Mouse (Mus musculus) kidney, adult 8-10 months (tissue): ENCODE measurements around the gene Nlrx1.
"Not testable (repeated sequence)": the region's sequence is repeated elsewhere in the genome, so short reads cannot be mapped to it uniquely, and the experiment has no call there.

ENCODE experiments used
- DNase-seq, 2 experiments: peaks; one replicate each; pipeline ENCODE4 v3.0.0; 2022

The Nlrx1 gene

GRCm38 (mm10) chr9:44268432-44268831 lies at the start of gene Nlrx1:
Gene Nlrx1 (minus strand): TSS chr9:44268599.
- DNase-seq: no peak

DNA sequence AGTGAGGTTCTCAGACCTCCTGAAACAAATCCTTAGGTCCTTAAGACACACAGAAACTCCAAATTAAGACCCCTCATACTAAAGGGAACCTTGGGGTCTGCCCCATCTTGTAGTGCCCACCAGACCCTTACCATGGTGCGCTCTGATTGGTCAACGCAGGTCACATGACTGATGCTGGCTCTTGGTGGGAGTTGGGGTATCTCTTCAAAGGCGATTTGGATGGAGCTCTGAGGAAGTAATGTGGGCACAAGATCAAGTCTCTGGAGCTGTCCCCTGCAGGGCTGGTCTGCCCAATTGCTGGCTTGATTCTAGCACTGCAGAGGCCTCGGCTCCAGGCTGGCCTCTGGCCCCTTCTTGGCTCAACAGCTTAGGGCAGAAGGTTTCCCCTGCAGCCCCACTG lies 49.1 kb upstream of the Nlrx1 start:
- no peak for DNase-seq

DNA sequence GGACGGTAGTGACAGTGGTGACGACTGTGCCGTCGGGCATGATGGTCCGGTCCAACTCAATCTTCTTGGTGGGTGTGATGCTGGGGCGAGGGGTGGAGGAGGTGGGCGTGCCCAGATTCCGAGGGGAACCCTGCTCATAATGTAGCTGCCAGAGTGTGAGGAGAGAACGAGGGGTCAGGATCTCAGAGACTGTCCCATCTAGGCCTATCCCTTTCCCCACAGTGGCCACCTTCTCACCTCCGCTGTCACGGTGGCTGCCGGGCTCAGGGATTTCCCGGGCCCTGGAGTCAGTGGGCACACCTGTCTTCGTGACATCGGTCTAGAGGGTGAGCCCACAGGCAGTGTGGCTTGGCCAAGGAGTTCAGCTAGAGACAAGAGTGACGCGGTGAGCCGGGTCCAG lies 46.5 kb upstream of the Nlrx1 start:
- DNase-seq: no peak

DNA sequence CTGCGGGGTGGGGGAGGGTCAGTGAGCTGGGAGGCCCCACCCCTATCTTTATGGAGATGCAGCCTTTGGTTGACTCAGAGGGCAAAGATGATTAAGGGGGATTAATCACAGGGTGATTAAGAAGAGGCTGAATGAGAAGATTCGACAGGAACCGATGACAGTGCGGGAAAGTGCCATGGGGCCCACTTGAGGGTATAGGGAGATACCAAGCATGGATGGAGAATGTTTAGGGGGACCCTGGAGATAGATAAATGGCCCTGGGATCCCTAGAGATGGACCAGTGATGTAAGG lies 45.8 kb upstream of the Nlrx1 start:
- DNase-seq: no peak

DNA sequence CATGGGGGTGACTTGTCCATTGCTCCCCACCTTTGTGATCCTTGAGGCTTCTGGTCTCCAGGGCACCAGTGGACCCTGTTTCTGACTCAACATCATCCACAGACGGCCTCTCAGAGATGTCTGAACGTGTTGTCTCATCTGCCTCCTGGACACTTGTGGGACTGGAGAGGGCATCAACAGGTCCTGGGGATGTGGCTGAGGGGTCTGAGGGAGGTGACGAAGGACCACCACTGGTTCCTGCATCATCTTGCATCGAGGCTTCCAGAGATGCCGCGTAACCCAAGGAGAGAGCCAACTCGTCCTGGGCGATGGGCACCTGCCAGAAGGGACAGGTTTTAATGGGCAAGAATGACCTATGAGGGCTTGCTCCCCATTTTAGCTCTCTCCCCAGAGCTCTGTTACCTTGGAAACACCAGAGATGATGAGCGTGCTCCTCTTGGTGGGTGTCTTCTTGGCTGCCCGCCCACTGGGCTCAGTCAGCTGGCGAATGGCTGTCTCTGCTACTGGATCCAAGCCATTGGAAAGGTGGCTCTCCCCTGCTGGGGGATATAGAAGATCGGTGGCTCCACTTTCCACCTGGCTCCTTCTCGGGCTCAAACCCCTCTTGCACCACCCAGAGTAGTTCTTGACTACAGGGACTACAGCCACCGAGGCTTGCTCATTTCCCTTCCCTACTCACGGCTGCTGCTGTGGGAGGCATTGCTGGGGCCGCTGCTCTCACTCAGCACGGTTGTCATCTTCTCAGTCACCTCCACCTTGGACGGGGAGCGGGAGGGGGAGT lies 45.3 kb upstream of the Nlrx1 start:
- no peak for DNase-seq

- DNase-seq: peak in 1 of 2 experiments; percentile 43
These were observed 43.0 kb upstream of the Nlrx1 start for GRCm38 (mm10) chr9:44311136-44312134.

DNA sequence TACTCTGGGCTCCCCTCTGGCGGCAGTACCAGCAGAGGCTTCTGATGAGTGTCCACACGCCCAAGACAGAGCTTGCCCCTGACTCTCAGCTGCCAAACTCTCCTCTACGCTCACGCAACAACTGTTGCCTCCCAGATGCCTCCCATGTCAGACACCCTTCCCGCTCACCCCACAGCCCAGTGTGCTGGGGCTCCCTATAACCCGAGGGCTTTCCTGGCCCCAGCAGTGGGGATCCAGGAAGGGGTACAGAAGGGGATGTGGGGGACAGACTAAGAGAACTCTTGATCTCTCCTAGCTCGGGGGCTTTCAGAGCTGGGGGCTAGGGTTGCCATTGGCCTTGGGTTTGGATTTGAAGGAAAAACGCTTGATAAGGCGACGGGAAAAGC lies 42.3 kb upstream of the Nlrx1 start:
- DNase-seq: no peak

GRCm38 (mm10) chr9:44309756-44310155 lies 41.4 kb upstream of the Nlrx1 start:
- DNase-seq: no peak

DNA sequence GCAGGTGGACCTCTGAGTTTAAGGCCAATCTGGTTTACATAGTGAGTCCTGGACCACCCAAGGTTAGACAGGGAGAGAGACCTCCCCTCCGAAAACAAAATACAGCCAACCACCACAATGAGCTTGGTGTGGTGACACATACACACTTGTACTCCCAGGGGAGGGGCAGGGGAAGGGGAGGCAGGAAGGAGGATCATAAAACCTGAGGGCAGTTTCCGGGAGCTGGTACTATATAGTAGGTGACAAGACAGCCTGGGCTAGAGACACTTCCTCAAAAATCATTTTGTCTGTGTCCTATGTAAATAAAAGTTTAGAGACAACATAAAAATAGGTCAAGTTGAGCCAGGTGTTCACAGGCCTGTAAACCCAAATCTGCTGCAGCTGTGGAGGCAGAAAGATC lies 38.8 kb upstream of the Nlrx1 start:
- DNase-seq: no peak

- DNase-seq: no peak
These were observed 38.1 kb upstream of the Nlrx1 start for GRCm38 (mm10) chr9:44306532-44306931.

DNA sequence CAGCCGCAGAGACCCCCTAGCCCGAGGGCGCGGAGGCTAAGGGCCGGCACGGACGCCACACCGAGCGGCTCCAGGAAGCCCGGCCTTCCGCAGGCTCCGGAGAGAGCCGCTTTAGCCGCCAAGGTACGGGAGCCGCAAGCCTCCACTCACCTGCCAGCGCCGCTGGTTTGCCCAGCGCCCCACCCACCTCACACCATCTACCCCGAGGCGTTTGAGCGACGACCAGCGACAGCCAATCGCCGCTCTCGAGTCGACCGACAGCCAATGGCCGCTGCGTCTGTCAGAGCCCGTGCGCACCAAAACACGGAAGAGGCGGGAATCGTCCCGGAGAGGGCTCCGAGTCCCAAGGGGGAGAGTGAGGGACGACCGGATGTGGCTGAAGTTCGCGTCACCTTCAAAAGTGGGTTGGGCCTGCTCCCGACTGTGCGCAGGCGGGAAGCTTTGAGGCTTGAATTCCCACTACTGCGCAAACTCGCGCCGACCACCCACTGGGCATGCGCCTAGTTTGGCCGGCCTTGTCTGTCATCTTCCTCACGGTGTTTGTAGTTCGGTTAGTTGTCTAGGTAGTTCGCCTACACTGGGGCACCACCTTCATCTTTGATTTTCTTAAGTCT lies 37.2 kb upstream of the Nlrx1 start, which contains the start of gene Hinfp:
Gene Hinfp (minus strand): TSS at position 206 of the 614 bp plus-strand sequence.
- peak; percentile 98 to 99 for DNase-seq

- not testable (repeated sequence) for DNase-seq
These were observed 31.6 kb upstream of the Nlrx1 start for GRCm38 (mm10) chr9:44300001-44300400.

GRCm38 (mm10) chr9:44292490-44292889 lies 24.1 kb upstream of the Nlrx1 start:
- DNase-seq: peak in 1 of 2 experiments; percentile 74

DNA sequence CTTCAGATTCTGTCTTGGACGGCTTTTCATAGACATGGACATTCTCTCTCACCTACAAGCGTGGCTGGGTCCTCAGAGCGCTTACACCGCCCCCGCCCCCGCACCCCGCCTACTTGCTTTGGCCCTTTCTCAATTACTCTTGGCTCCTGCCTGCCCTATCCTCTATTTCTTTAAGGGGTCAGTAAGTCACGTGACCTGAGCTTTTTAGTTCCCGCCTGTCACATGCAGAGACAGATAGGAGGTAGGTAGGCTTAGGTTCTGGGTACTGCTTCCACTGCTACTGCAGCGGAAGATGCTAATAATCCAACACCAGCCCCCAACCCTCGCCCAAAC lies 20.5 kb upstream of the Nlrx1 start:
- no peak for DNase-seq

- no peak for DNase-seq
These were observed 19.9 kb upstream of the Nlrx1 start, which contains the start of gene Abcg4 for GRCm38 (mm10) chr9:44288076-44288958. Gene Abcg4 (minus strand): TSS chr9:44288615.

DNA sequence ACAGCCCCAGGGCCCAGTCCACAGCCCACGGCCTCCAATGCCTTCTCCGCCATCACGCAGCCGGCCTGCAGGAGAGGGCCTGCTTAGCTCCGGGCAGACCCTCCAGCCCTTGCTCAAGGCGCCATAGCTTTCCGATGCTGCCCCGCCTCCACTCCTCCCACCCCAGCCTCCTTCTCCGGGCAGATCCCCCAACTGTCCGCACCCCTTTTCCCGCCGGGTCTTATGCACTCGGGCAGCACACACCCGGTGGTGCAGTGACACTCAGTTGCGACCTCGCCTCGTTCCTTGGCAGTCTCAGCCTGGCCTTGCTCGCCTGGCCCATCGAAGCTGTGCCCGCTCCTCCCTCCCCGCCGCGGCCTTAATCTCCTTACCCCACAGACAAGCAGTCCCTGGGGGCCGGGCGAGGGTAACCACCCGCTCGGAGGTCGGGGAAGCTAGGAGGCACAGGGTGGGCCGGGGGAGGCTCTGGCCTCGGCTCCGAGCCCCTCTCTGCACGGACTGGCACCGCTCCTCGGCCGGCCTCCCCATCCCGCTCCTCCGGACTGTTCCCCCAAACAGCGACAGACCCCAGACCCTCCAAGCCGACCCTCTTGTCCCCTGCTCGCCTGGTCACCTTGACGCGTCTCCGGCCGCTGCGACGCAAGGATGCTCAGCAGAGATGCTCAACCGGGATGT lies 19.1 kb upstream of the Nlrx1 start:
- DNase-seq: no peak

DNA sequence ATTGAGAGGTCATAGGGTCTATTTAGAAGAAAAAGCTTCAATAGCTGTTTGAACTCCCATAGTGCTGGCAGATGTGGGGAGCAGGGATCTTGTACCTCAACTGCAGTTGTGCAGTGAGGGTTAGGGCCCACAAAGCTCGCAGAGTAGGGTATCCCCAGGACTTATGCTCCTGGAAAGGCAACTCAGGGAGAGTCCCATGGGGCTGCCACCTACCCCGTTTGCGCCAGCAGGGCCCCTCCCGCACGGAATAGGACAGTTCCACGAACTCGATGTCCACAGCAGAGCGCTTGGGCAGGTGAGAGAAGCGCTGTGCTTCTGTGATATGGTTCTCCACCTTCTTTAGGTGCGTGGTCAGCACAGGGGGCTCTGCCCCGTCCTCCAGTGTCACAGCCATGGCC lies 18.6 kb upstream of the Nlrx1 start:
- no peak for DNase-seq

- no peak for DNase-seq
These were observed 18.0 kb upstream of the Nlrx1 start for GRCm38 (mm10) chr9:44286256-44286850.

DNA sequence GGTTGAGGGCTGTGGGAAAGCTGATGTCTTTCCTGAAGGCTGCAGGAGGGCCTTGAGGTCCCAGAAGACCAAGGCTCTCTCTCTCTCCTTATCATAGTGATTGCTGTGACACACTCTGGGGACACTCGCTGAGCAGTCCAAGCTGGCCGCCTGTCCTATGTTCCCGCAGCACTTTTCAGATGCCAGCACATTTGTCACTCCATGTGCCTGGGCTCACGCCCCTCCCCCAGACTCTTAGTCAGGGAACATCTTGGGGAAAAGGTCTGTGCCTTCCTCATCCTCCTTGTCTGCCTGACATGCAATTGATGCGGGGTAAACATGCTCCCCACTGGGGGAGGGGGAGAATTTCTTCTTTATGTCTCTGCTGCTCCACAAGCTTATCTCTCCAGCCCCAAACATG lies 14.8 kb upstream of the Nlrx1 start:
- DNase-seq: no peak

DNA sequence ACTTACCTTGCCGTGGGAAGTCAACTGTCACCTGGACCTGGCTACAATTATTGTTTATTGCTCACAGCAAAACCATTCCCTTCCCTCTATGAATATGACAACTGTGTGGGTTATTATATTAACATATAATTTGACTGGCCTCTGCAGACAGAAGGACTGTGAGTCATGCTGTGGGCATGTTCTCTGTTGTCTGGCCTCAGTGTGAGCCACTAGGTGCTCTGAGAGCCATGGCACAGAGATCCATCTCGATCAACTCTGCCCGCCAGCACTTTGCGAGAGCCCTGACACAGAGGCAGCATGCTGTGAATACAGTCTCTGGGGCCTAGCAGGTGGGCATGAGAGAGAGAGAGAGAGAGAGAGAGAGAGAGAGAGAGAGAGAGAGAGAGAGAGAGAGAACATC lies 1.6 kb upstream of the Nlrx1 start:
- no peak for DNase-seq

DNA sequence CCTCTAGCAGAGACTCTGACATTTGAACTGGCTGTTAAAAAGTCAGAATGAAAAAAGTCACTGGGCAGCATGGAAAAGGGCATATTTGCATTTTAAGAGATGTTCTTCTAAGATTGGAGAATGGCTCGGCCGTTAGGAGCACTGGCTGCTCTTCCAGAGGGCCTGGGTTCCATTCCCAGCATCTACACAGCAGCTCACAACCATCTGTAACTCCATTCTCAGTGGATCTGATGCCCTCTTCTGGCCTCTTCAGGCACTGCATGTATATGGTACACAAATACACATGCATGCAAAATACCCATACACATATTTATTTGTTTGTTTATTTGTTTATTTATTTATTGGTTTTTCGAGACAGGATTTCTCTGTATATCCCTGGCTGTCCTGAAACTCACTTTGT lies 678 bp upstream of the Nlrx1 start:
- DNase-seq: peak; percentile 27 to 62

DNA sequence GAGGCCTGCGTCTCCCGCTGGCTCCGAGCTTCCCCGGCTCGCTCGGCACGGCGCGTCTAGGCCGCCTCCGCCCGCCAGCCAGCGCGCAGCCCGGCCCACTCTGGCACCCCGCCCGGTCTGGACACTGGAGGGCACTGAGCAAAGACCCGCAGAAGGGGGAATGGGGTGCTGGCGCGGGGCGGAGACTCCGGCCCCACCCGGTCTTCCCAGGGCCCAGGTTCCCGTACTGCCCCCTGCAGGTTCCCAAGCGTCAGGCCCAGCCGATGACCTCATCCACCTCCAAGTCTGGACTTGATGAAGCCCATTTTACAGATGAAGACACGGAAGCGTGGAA lies 405 bp downstream of the Nlrx1 start:
- DNase-seq: peak; percentile 92 to 93
